Mouse (Mus musculus) forebrain, embryonic 15.5 days (tissue): ENCODE data around the gene Tecpr2. TPM values are rescaled to one million over a fixed set of nuclear protein-coding genes. Genes with fewer than 3 reads are reported as not detected.
A peak's percentile ranks its signal among the peaks of the same experiment; 100 is the strongest.

ENCODE experiments used
- ATAC-seq: fragments of 200-750 bp; cut with Nextera tagmentation; replicated peaks from 2 replicates; pipeline ENCODE4 v1.8.0; 2017; ENCODE audit warnings: mild to moderate bottlenecking, moderate TSS enrichment, moderate library complexity
- H3K27ac ChIP-seq: fragments of 300-500 bp; sonication (generic); replicated peaks from 2 replicates; pipeline ENCODE4 v1.5.1; 2015; ENCODE audit warnings: mild to moderate bottlenecking, inconsistent platforms
- H3K27me3 ChIP-seq: fragments of 300-500 bp; sonication (generic); 2 replicates; pipeline ENCODE4 v1.6.1; 2015; ENCODE audit warnings: inconsistent platforms
- H3K36me3 ChIP-seq: fragments of 300-500 bp; sonication (generic); 2 replicates; pipeline ENCODE4 v1.6.1; 2015; ENCODE audit warnings: mild to moderate bottlenecking, inconsistent platforms
- H3K4me1 ChIP-seq: fragments of 300-500 bp; sonication (generic); 2 replicates; pipeline ENCODE4 v1.6.1; 2015; ENCODE audit warnings: inconsistent platforms
- H3K4me2 ChIP-seq: fragments of 300-500 bp; sonication (generic); replicated peaks from 2 replicates; pipeline ENCODE4 v1.6.1; 2015; ENCODE audit warnings: mild to moderate bottlenecking, inconsistent platforms
- H3K4me3 ChIP-seq: fragments of 300-500 bp; sonication (generic); 2 replicates; pipeline ENCODE4 v1.5.1; 2015; ENCODE audit warnings: mild to moderate bottlenecking, inconsistent platforms
- H3K9ac ChIP-seq: fragments of 300-500 bp; sonication (generic); replicated peaks from 2 replicates; pipeline ENCODE4 v1.6.1; 2015; ENCODE audit warnings: mild to moderate bottlenecking, inconsistent platforms
- H3K9me3 ChIP-seq: fragments of 300-500 bp; sonication (generic); 2 replicates; pipeline ENCODE4 v1.6.1; 2016; ENCODE audit warnings: inconsistent platforms
- WGBS: fragments of 180-500 bp; shearing (Covaris S2); methylation state at CpG from one replicate; pipeline ENCODE4 v1.1.7; 2015; ENCODE audit warnings: mixed read lengths; 5-methylcytosine and 5-hydroxymethylcytosine counted together
- polyA plus RNA-seq: library from polyadenylated mRNA; unstranded; fragments of >200 nt; fragmentation: Nextera tagmentation; extraction: Ambion mirVana; gene quantifications from 2 replicates; pipeline ENCODE4 v1.2.1, GENCODE M21; 2015

Tecpr2 gene
- polyA plus RNA-seq, 1 experiment from 2014 or later: 7.5 TPM

- 94% methylated on average over 6 of the region's 6 CpGs for WGBS
- peaks cover 13% of the 10 kb centered on the region for H3K36me3 ChIP-seq
- ATAC-seq: no peak
Measured at GRCm38 (mm10) chr12:110974726-110975125, 85.7 kb downstream of the Tecpr2 start.

GRCm38 (mm10) chr12:110975385-110975784 is 86.3 kb downstream of the Tecpr2 start:
- Histone ChIP-seq H3K27me3 (no peaks in the 10 kb centered on the region), H3K27ac (no peak overlapping the region), H3K9me3 (no peaks in the 10 kb centered on the region), H3K9ac (no peak overlapping the region), H3K4me1 (peaks cover 14% of the 10 kb centered on the region), H3K36me3 (peaks cover 8% of the 10 kb centered on the region), H3K4me2 (no peak overlapping the region), H3K4me3 (no peak overlapping the region)
- WGBS: 92% methylated on average over 5 of the region's 5 CpGs
- ATAC-seq: no peak

More at GRCm38 (mm10) chr12:110974726-110975125, 85.7 kb downstream of the Tecpr2 start:
- no peak overlapping the region for H3K4me3 ChIP-seq
- H3K4me1 ChIP-seq: peaks cover 14% of the 10 kb centered on the region
- no peaks in the 10 kb centered on the region for H3K9me3 ChIP-seq
- H3K4me2 ChIP-seq: no peak overlapping the region
- H3K27ac ChIP-seq: no peak overlapping the region
- no peak overlapping the region for H3K9ac ChIP-seq
- no peaks in the 10 kb centered on the region for H3K27me3 ChIP-seq

- H3K27ac ChIP-seq: no peak overlapping the region
- 93% methylated on average over 4 of the region's 4 CpGs for WGBS
- H3K36me3 ChIP-seq: peaks cover 6% of the 10 kb centered on the region
- H3K4me2 ChIP-seq: no peak overlapping the region
- no peak overlapping the region for H3K9ac ChIP-seq
- H3K27me3 ChIP-seq: no peaks in the 10 kb centered on the region
- no peak for ATAC-seq
- H3K4me1 ChIP-seq: peaks cover 14% of the 10 kb centered on the region
- no peaks in the 10 kb centered on the region for H3K9me3 ChIP-seq
- H3K4me3 ChIP-seq: no peak overlapping the region
Measured at GRCm38 (mm10) chr12:110975838-110976468, 86.9 kb downstream of the Tecpr2 start.

GRCm38 (mm10) chr12:110976589-110977344 is 87.7 kb downstream of the Tecpr2 start:
- H3K27me3 ChIP-seq: no peaks in the 10 kb centered on the region
- no peak overlapping the region for H3K9ac ChIP-seq
- H3K4me1 ChIP-seq: peaks cover 14% of the 10 kb centered on the region
- no peaks in the 10 kb centered on the region for H3K9me3 ChIP-seq
- peaks cover 6% of the 10 kb centered on the region for H3K36me3 ChIP-seq
- no peak overlapping the region for H3K4me2 ChIP-seq
- WGBS: 95% methylated on average over 60 of the region's 60 CpGs
- no peak overlapping the region for H3K4me3 ChIP-seq
- ATAC-seq: no peak
- no peak overlapping the region for H3K27ac ChIP-seq

- ATAC-seq: no peak
- 96% methylated on average over 18 of the region's 18 CpGs for WGBS
Measured at GRCm38 (mm10) chr12:110977345-110977733, 88.3 kb downstream of the Tecpr2 start.

GRCm38 (mm10) chr12:110977896-110978606 is 89.0 kb downstream of the Tecpr2 start:
- Histone ChIP-seq H3K27me3 (no peaks in the 10 kb centered on the region), H3K27ac (no peak overlapping the region), H3K4me2 (peak overlapping the region; percentile 95), H3K9me3 (no peaks in the 10 kb centered on the region), H3K9ac (peak overlapping the region; percentile 74), H3K36me3 (peaks cover 6% of the 10 kb centered on the region), H3K4me1 (peaks cover 14% of the 10 kb centered on the region), H3K4me3 (peak overlapping the region; percentile 76)
- 37% methylated on average over 14 of the region's 14 CpGs for WGBS
- ATAC-seq: no peak

More at GRCm38 (mm10) chr12:110977345-110977733, 88.3 kb downstream of the Tecpr2 start:
- Histone ChIP-seq H3K36me3 (peaks cover 6% of the 10 kb centered on the region), H3K9ac (no peak overlapping the region), H3K9me3 (no peaks in the 10 kb centered on the region), H3K4me1 (peaks cover 14% of the 10 kb centered on the region), H3K4me3 (no peak overlapping the region), H3K27me3 (no peaks in the 10 kb centered on the region), H3K27ac (no peak overlapping the region), H3K4me2 (no peak overlapping the region)

- H3K4me1 ChIP-seq: peaks cover 14% of the 10 kb centered on the region
- H3K36me3 ChIP-seq: peaks cover 5% of the 10 kb centered on the region
- WGBS: under 1% methylated on average over 90 of the region's 90 CpGs
- ATAC-seq: peak; percentile 98
- no peaks in the 10 kb centered on the region for H3K9me3 ChIP-seq
- H3K9ac ChIP-seq: peak within 1 kb of the TSS; percentile 74
- peak within 1 kb of the TSS; percentile 76 for H3K4me3 ChIP-seq
- H3K4me2 ChIP-seq: peak within 1 kb of the TSS; percentile 95
- 0 out of 2 replicates have a peak within 1 kb of the TSS, but pooled peaks have one; percentile 28 for H3K27ac ChIP-seq
- H3K27me3 ChIP-seq: no peaks in the 10 kb centered on the region
Measured at GRCm38 (mm10) chr12:110978607-110979406, 89.7 kb downstream of the Tecpr2 start, which contains the start of gene Ankrd9. Gene Ankrd9 (minus strand): TSS chr12:110979040.

GRCm38 (mm10) chr12:110979808-110980207 is 90.7 kb downstream of the Tecpr2 start:
- Histone ChIP-seq H3K27ac (no peak overlapping the region), H3K36me3 (no peaks in the 10 kb centered on the region; the same call in 1 of the 2 replicates), H3K4me2 (no peak overlapping the region), H3K4me3 (no peak overlapping the region), H3K9me3 (no peaks in the 10 kb centered on the region), H3K27me3 (no peaks in the 10 kb centered on the region), H3K9ac (no peak overlapping the region), H3K4me1 (peaks cover 14% of the 10 kb centered on the region)
- 82% methylated on average over 3 of the region's 3 CpGs for WGBS
- no peak for ATAC-seq

- Histone ChIP-seq H3K9me3 (no peaks in the 10 kb centered on the region), H3K4me2 (no peak overlapping the region), H3K36me3 (no peaks in the 10 kb centered on the region; the same call in 1 of the 2 replicates), H3K4me3 (no peak overlapping the region), H3K9ac (no peak overlapping the region), H3K4me1 (peaks cover 14% of the 10 kb centered on the region), H3K27me3 (no peaks in the 10 kb centered on the region), H3K27ac (no peak overlapping the region)
- WGBS: 90% methylated on average over 3 of the region's 3 CpGs
- no peak for ATAC-seq
Measured at GRCm38 (mm10) chr12:110981736-110982135, 92.7 kb downstream of the Tecpr2 start.

- ATAC-seq: no peak
Measured at GRCm38 (mm10) chr12:110983083-110983482, 94.0 kb downstream of the Tecpr2 start.

GRCm38 (mm10) chr12:110983714-110984113 is 94.7 kb downstream of the Tecpr2 start:
- Histone ChIP-seq H3K36me3 (no peaks in the 10 kb centered on the region), H3K27me3 (no peaks in the 10 kb centered on the region), H3K9ac (no peak overlapping the region), H3K4me1 (peaks cover 4% of the 10 kb centered on the region), H3K4me2 (no peak overlapping the region), H3K4me3 (no peak overlapping the region), H3K27ac (no peak overlapping the region), H3K9me3 (no peaks in the 10 kb centered on the region)
- ATAC-seq: no peak
- WGBS: 86% methylated on average over 8 of the region's 8 CpGs

More at GRCm38 (mm10) chr12:110983083-110983482, 94.0 kb downstream of the Tecpr2 start:
- H3K27ac ChIP-seq: no peak overlapping the region
- no peaks in the 10 kb centered on the region for H3K27me3 ChIP-seq
- no peak overlapping the region for H3K4me2 ChIP-seq
- H3K9ac ChIP-seq: no peak overlapping the region
- 85% methylated on average over 8 of the region's 8 CpGs for whole genome bisulfite sequencing
- no peak overlapping the region for H3K4me3 ChIP-seq
- peaks cover 9% of the 10 kb centered on the region for H3K4me1 ChIP-seq
- H3K9me3 ChIP-seq: no peaks in the 10 kb centered on the region
- no peaks in the 10 kb centered on the region for H3K36me3 ChIP-seq
